Mouse (Mus musculus): Measurements from ENCODE around the gene Ctcf. TPM values are rescaled to one million over a fixed set of nuclear protein-coding genes. Genes with fewer than 3 reads are reported as not detected.
A peak's percentile ranks its signal among the peaks of the same experiment; 100 is the strongest.

Ctcf gene
- polyA plus RNA-seq, 1 experiment = 123 TPM

DNA sequence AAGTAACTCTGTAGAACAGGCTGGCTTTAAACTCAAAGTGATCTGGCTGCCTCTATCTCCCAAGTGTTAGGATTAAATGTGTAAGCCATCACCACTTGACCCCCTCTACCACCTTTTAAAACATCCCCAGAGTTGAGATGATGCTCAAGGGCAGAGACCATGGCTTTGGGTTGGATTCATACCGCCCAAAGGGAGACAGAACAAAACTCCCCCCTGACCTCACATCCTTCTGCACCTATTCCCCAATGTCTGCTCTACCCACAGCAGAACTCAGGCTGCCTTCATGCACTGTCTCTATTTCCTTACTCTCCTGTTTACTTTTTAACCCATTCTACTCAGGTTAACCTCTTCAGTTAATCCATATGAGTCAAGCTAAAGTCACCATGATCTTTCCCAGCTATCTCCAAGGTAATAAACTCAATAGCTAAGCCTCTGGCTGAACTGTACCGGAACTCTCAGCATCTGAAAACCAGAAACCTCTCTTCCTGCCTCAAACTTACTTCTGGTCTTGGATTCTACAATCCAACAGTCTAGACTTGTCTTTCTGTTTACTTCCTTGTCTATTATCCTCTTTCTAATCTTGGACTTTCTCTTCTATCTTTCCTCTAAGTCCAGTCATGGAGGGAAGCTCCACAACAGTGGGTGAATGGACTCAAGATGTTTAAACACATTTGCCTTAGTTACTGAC, 1.5 kb upstream of the Ctcf start:
- peak overlapping the region; percentile 75 for H3K27ac ChIP-seq (ENCODE audit: insufficient read depth, low read length)
- peak overlapping the region; percentile 100 for H3K9ac ChIP-seq (ENCODE audit: low read depth, poor library complexity, severe bottlenecking)
- H3K9me3 ChIP-seq (replicated peaks; ENCODE audit: control insufficient read depth, insufficient read depth, low read length, poor library complexity, severe bottlenecking) = no peaks in the 10 kb centered on the region

DNA sequence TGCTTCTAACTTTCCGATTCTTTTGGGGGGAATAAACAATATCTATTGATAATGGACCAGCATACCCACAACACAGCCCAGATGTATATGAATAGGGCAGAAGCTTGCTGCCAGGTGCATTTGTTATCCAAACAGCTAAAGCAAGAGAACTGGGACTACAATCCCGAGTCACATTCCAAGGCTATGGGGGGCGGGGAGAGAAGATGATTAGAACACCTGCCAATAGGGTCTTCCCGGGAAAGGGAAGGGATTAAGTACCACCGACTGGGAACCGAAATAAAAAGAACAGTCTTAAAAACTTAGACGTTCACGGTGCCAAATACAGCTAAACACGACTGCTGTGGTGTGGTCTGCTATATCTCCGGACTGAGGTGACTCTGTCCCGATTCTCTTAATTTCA, 887 bp upstream of the Ctcf start:
- Histone ChIP-seq H3K4me3 (ENCODE audit: low read depth, low read length) (peak overlapping the region; percentile 85), H3K4me1 (ENCODE audit: control insufficient read depth, insufficient read depth, low read length) (peaks cover 2% of the 10 kb centered on the region), H3K9me3 (replicated peaks; ENCODE audit: control insufficient read depth, insufficient read depth, low read length, poor library complexity, severe bottlenecking) (no peaks in the 10 kb centered on the region), H3K27me3 (ENCODE audit: control insufficient read depth, insufficient read depth, low read length, poor library complexity, severe bottlenecking) (no peaks in the 10 kb centered on the region), H3K36me3 (ENCODE audit: control insufficient read depth, insufficient read depth, low read length, poor library complexity, severe bottlenecking) (no peaks in the 10 kb centered on the region), H3K9ac (ENCODE audit: low read depth, poor library complexity, severe bottlenecking) (peak overlapping the region; percentile 100), H3K27ac (ENCODE audit: insufficient read depth, low read length) (peak overlapping the region; percentile 75)
- TF ChIP-seq CTCF (IDR thresholded peaks at IDR 0.05; ENCODE audit: low read depth, low read length) = no peak
- TF ChIP-seq EP300 (IDR thresholded peaks at IDR 0.05; ENCODE audit: insufficient read depth, low read depth, low read length) = no peak
- TF ChIP-seq POLR2A (IDR thresholded peaks at IDR 0.05; ENCODE audit: insufficient read depth, low read length) = no peak

More for the DNA sequence above, 1.5 kb upstream of the Ctcf start:
- no peak for TF ChIP-seq EP300 (IDR thresholded peaks at IDR 0.05; ENCODE audit: insufficient read depth, low read depth, low read length)
- TF ChIP-seq CTCF (IDR thresholded peaks at IDR 0.05; ENCODE audit: low read depth, low read length) = no peak
- TF ChIP-seq POLR2A (IDR thresholded peaks at IDR 0.05; ENCODE audit: insufficient read depth, low read length) = no peak
- no peaks in the 10 kb centered on the region for H3K27me3 ChIP-seq (ENCODE audit: control insufficient read depth, insufficient read depth, low read length, poor library complexity, severe bottlenecking)
- H3K4me3 ChIP-seq (ENCODE audit: low read depth, low read length) = no peak overlapping the region
- peaks cover 2% of the 10 kb centered on the region for H3K4me1 ChIP-seq (ENCODE audit: control insufficient read depth, insufficient read depth, low read length)
- no peaks in the 10 kb centered on the region for H3K36me3 ChIP-seq (ENCODE audit: control insufficient read depth, insufficient read depth, low read length, poor library complexity, severe bottlenecking)

DNA sequence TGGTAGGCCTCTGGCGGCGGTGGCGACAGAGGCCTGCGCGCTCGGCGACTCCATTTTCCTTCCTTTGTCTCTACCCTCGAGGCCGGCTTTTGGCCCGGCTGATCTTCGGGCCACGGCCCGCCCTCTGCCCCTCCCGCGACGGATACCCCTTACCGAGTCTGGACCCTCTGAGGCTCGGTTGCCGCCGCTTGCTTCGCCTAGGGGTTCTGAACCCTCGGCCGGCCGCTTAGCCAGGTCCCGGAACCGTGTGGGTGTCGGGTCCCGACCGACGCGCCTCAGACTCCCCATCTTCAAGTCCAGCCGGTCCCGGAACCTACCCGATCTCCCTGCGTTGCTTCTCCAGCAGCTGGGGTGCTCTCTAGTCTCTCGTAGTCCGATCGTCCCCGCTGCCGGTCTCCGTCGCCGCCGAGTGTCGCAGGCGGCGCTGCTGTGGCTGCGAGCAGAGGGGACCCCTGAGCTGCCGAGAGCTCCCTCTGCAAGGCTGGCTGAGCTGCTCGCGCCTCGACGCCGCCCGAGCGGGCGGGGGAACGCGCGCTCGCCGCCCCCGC, 669 bp downstream of the Ctcf start, which contains the start of gene Agrp:
Gene Agrp, minus strand, starts transcription at position 431 of the 548 bp plus-strand sequence.
- Histone ChIP-seq H3K4me1 (ENCODE audit: control insufficient read depth, insufficient read depth, low read length) (peaks cover 2% of the 10 kb centered on the region), H3K4me3 (ENCODE audit: low read depth, low read length) (peak within 1 kb of the TSS; percentile 96), H3K9ac (ENCODE audit: low read depth, poor library complexity, severe bottlenecking) (peak within 1 kb of the TSS; percentile 100), H3K27ac (ENCODE audit: insufficient read depth, low read length) (peak within 1 kb of the TSS; percentile 99), H3K27me3 (ENCODE audit: control insufficient read depth, insufficient read depth, low read length, poor library complexity, severe bottlenecking) (no peaks in the 10 kb centered on the region), H3K9me3 (replicated peaks; ENCODE audit: control insufficient read depth, insufficient read depth, low read length, poor library complexity, severe bottlenecking) (no peaks in the 10 kb centered on the region), H3K36me3 (ENCODE audit: control insufficient read depth, insufficient read depth, low read length, poor library complexity, severe bottlenecking) (no peaks in the 10 kb centered on the region)
- TF ChIP-seq EP300 (IDR thresholded peaks at IDR 0.05; ENCODE audit: insufficient read depth, low read depth, low read length) (no peak), POLR2A (IDR thresholded peaks at IDR 0.05; ENCODE audit: insufficient read depth, low read length) (no peak), CTCF (IDR thresholded peaks at IDR 0.05; ENCODE audit: low read depth, low read length) (no peak)

DNA sequence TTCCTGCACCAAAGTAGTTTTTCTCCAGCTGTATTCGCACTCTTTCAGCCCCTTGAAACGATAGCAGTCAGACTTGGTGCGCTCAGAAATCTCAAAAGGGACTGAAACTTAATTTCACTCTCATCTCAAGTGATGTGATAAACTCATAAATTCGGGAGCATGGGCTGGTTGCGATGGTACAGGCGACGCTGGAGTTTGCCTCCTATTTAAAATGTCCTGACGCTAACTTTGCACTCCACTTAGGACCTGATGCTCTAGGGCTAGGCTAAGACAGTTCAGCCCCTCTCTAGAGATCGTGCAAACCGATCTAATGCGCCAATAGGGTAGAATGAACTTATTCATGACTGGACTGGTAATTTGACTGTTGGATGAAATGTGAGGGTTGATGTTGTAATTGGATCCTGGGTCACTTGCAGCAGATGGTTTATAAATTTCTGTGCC, 1.3 kb downstream of the Ctcf start:
- peak overlapping the region; percentile 99 for H3K27ac ChIP-seq (ENCODE audit: insufficient read depth, low read length)
- no peaks in the 10 kb centered on the region; the same call in 1 of the 2 replicates for H3K36me3 ChIP-seq (ENCODE audit: control insufficient read depth, insufficient read depth, low read length, poor library complexity, severe bottlenecking)
- H3K9me3 ChIP-seq (replicated peaks; ENCODE audit: control insufficient read depth, insufficient read depth, low read length, poor library complexity, severe bottlenecking) = no peaks in the 10 kb centered on the region
- no peak for TF ChIP-seq POLR2A (IDR thresholded peaks at IDR 0.05; ENCODE audit: insufficient read depth, low read length)
- TF ChIP-seq EP300 (IDR thresholded peaks at IDR 0.05; ENCODE audit: insufficient read depth, low read depth, low read length) = no peak
- TF ChIP-seq CTCF (IDR thresholded peaks at IDR 0.05; ENCODE audit: low read depth, low read length) = no peak
- peak overlapping the region; percentile 100 for H3K9ac ChIP-seq (ENCODE audit: low read depth, poor library complexity, severe bottlenecking)
- no peaks in the 10 kb centered on the region for H3K27me3 ChIP-seq (ENCODE audit: control insufficient read depth, insufficient read depth, low read length, poor library complexity, severe bottlenecking)
- peak overlapping the region; percentile 96 for H3K4me3 ChIP-seq (ENCODE audit: low read depth, low read length)
- H3K4me1 ChIP-seq (ENCODE audit: control insufficient read depth, insufficient read depth, low read length) = peaks cover 2% of the 10 kb centered on the region

DNA sequence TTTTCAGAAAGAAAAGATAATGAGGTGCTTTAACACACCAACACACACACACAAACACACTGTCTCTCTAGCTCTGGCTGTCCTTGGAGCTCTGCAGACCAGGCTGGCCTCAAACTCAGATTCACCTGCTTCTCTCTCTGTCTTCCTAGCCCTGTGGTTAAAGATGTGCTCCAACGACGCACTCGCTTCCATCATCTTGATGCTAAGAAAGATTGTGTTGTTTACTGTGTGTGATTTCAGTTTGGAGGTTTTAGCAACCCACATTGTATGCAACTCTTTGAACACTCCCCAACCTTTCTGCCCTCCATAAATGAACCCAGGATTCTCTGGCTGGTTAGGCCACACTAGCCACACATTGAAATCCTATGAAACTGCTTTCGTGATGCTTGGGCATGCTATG, 2.1 kb downstream of the Ctcf start:
- no peaks in the 10 kb centered on the region for H3K27me3 ChIP-seq (ENCODE audit: control insufficient read depth, insufficient read depth, low read length, poor library complexity, severe bottlenecking)
- TF ChIP-seq CTCF (IDR thresholded peaks at IDR 0.05; ENCODE audit: low read depth, low read length) (no peak), POLR2A (IDR thresholded peaks at IDR 0.05; ENCODE audit: insufficient read depth, low read length) (no peak), EP300 (IDR thresholded peaks at IDR 0.05; ENCODE audit: insufficient read depth, low read depth, low read length) (no peak)
- H3K4me1 ChIP-seq (ENCODE audit: control insufficient read depth, insufficient read depth, low read length) = peaks cover 2% of the 10 kb centered on the region
- no peak overlapping the region for H3K4me3 ChIP-seq (ENCODE audit: low read depth, low read length)
- no peaks in the 10 kb centered on the region for H3K9me3 ChIP-seq (replicated peaks; ENCODE audit: control insufficient read depth, insufficient read depth, low read length, poor library complexity, severe bottlenecking)
- H3K36me3 ChIP-seq (ENCODE audit: control insufficient read depth, insufficient read depth, low read length, poor library complexity, severe bottlenecking) = peaks cover 2% of the 10 kb centered on the region
- peak overlapping the region; percentile 100 for H3K9ac ChIP-seq (ENCODE audit: low read depth, poor library complexity, severe bottlenecking)
- H3K27ac ChIP-seq (ENCODE audit: insufficient read depth, low read length) = peak overlapping the region; percentile 41; the same call in 1 of the 2 replicates

DNA sequence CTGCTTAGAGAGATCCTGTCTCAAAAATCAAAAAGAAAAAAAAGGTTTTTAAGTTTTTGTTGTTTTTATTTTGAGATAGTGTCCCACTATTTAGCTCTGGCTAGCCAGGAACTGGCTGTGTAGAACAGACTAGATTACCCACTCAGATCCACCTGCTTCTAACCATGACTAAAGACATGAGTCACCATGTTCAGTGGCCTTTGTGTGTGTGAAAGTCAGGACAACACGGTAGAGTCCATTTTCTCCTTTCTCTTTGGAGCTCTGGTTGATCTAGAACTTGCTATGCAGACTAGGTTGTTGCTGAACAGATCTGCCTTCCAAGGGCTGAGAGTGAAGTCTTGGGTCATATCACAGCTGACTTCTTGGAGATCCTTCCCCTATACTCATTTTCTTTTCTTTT, 3.5 kb downstream of the Ctcf start:
- Histone ChIP-seq H3K4me3 (ENCODE audit: low read depth, low read length) (no peak overlapping the region), H3K9me3 (replicated peaks; ENCODE audit: control insufficient read depth, insufficient read depth, low read length, poor library complexity, severe bottlenecking) (no peaks in the 10 kb centered on the region), H3K9ac (ENCODE audit: low read depth, poor library complexity, severe bottlenecking) (peak overlapping the region; percentile 51; the same call in 1 of the 2 replicates), H3K27me3 (ENCODE audit: control insufficient read depth, insufficient read depth, low read length, poor library complexity, severe bottlenecking) (no peaks in the 10 kb centered on the region), H3K27ac (ENCODE audit: insufficient read depth, low read length) (no peak overlapping the region), H3K4me1 (ENCODE audit: control insufficient read depth, insufficient read depth, low read length) (peaks cover 2% of the 10 kb centered on the region), H3K36me3 (ENCODE audit: control insufficient read depth, insufficient read depth, low read length, poor library complexity, severe bottlenecking) (peaks cover 13% of the 10 kb centered on the region)
- TF ChIP-seq EP300 (IDR thresholded peaks at IDR 0.05; ENCODE audit: insufficient read depth, low read depth, low read length) (no peak), CTCF (IDR thresholded peaks at IDR 0.05; ENCODE audit: low read depth, low read length) (no peak), POLR2A (IDR thresholded peaks at IDR 0.05; ENCODE audit: insufficient read depth, low read length) (no peak)
